Mouse (Mus musculus): ENCODE data around the gene Rasal2.
"Not testable (repeated sequence)": the region's sequence is repeated elsewhere in the genome, so short reads cannot be mapped to it uniquely, and the experiment has no call there.

The Rasal2 gene

GRCm38 (mm10) chr1:157248112-157248511 is 164.3 kb downstream of the Rasal2 start:
- intact Hi-C loops (cut with DNase I) = no loop called here

GRCm38 (mm10) chr1:157247341-157247740 is 165.1 kb downstream of the Rasal2 start:
- intact Hi-C loops (cut with DNase I) = no loop called here

GRCm38 (mm10) chr1:157246779-157247178 is 165.6 kb downstream of the Rasal2 start:
- intact Hi-C loops (cut with DNase I) = no loop called here

- intact Hi-C loops (cut with DNase I) = no loop called here
Observed at GRCm38 (mm10) chr1:157244453-157244790, 168.0 kb downstream of the Rasal2 start.

- intact Hi-C loops (cut with DNase I) = no loop called here
Observed at GRCm38 (mm10) chr1:157243576-157244452, 168.6 kb downstream of the Rasal2 start.

- intact Hi-C loops (cut with DNase I) = no loop called here
Observed at GRCm38 (mm10) chr1:157239687-157240086, 172.7 kb downstream of the Rasal2 start.

GRCm38 (mm10) chr1:157236650-157237344 is 175.6 kb downstream of the Rasal2 start:
- intact Hi-C loops (cut with DNase I) = not testable (repeated sequence)

GRCm38 (mm10) chr1:157233451-157233850 is 178.9 kb downstream of the Rasal2 start:
- intact Hi-C loops (cut with DNase I) = no loop called here

GRCm38 (mm10) chr1:157232372-157232771 is 180.0 kb downstream of the Rasal2 start:
- intact Hi-C loops (cut with DNase I) = no loop called here

GRCm38 (mm10) chr1:157231016-157231415 is 181.4 kb downstream of the Rasal2 start:
- intact Hi-C loops (cut with DNase I) = no loop called here

GRCm38 (mm10) chr1:157230386-157230785 is 182.0 kb downstream of the Rasal2 start:
- intact Hi-C loops (cut with DNase I) = no loop called here

GRCm38 (mm10) chr1:157225013-157225412 is 187.4 kb downstream of the Rasal2 start:
- intact Hi-C loops (cut with DNase I) = no loop called here

GRCm38 (mm10) chr1:157220910-157221309 is 191.5 kb downstream of the Rasal2 start:
- intact Hi-C loops (cut with DNase I) = no loop called here

GRCm38 (mm10) chr1:157220466-157220865 is 191.9 kb downstream of the Rasal2 start:
- intact Hi-C loops (cut with DNase I) = no loop called here

GRCm38 (mm10) chr1:157208754-157209153 is 203.6 kb downstream of the Rasal2 start:
- intact Hi-C loops (cut with DNase I) = no loop called here

GRCm38 (mm10) chr1:157205685-157206084 is 206.7 kb downstream of the Rasal2 start:
- intact Hi-C loops (cut with DNase I) = no loop called here

- intact Hi-C loops (cut with DNase I) = no loop called here
Observed at GRCm38 (mm10) chr1:157183043-157183442, 229.4 kb downstream of the Rasal2 start.

GRCm38 (mm10) chr1:157182431-157182830 is 230.0 kb downstream of the Rasal2 start:
- intact Hi-C loops (cut with DNase I) = no loop called here

- intact Hi-C loops (cut with DNase I) = no loop called here
Observed at GRCm38 (mm10) chr1:157181081-157181480, 231.3 kb downstream of the Rasal2 start.

- intact Hi-C loops (cut with DNase I) = no loop called here
Observed at GRCm38 (mm10) chr1:157178988-157179764, 233.2 kb downstream of the Rasal2 start.

GRCm38 (mm10) chr1:157169292-157169691 is 243.1 kb downstream of the Rasal2 start:
- intact Hi-C loops (cut with DNase I) = no loop called here

GRCm38 (mm10) chr1:157168891-157169290 is 243.5 kb downstream of the Rasal2 start:
- intact Hi-C loops (cut with DNase I) = no loop called here

Measured in adrenal gland (tissue).